Mouse (Mus musculus): ENCODE results near the gene Slc6a4. TPM values are rescaled to one million over a fixed set of nuclear protein-coding genes. Genes with fewer than 3 reads are reported as not detected.

Slc6a4 gene
- polyA plus RNA-seq, 1 experiment from 2014 or later: 2.0 TPM

DNA sequence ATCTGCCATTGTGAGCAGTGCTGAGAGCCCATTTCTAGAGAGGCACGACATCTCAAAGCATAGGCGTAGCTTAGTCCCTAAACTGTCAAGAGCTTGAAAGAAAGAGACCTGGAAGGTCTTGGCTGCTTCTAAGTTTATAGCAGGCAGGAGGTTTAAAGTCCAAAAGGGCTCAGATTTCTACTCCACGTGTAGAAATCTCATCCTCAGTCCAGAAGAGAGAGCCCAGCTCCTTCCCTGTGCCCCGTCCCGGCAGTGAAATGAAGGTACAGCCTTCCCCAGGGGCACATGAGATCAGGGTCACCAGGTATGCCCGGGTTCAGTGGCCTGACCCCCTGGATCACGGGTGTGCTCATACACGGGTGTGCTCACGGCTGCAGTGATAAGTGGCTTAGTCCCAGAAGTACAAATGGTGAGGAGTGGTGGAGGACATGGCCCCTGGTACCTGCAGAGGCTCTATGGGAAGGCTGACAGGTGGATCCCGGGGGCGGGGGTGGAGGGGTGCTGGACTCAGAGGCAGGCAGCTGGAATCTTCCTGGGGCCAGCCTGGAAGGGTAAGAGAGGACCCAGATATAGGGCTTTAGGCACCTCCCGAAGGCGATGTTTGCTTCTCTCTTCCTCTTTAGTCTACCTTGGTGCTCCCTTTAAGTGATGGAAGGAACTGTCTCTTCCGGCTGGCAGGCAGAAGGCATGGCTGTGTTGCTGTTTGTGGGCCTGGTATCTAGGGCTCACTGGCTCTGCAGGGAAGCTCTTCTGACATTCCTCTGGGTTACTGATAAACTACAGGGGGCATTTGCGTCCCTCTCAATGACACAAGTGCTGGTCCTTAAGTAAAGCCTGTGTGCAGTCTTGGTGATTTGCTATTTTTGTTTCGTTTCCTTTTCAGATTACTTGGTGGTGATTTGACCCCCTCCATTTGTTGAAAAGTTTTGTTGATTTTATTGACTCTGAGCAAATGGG, 10.9 kb downstream of the Slc6a4 start:
- H3K4me3 ChIP-seq (ENCODE audit: low read depth, low read length): no peak overlapping the region
- no peak for DNase-seq
- H3K4me2 ChIP-seq (ENCODE audit: low read depth, low read length): no peak overlapping the region

DNA sequence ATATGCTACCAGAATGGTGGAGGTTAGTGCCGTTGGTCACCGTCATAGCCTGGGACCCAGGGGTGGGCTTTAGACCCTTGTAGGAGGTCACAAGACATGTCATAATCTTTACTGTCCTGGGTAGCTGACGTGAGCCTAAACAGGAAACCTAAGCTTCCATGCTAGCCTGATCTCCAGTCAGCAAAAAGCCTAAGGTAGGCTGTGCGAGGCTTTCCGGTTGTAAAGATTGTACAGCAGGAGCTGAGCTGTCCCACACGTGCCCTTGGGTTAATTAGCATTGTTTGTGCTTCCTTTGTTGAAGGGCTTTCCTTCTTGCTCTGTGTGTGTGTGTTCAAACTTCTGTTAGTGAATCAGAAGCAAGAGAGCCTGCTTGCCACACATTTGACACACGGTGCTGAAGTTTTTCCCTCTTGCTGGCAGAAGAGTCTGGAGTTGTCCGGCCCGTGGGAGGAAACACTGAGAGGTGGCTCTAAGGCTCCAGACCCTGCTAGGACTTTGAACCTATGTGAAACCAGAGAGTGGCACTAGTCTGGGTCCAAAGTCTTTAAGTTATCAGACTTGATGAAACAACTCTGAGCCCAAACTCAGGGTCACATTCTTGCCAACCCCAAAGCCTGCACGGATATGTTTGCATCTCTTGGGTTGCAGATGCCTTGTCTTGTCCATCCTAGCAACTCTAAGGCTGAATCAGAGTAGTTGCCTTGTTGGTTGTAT, 12.5 kb downstream of the Slc6a4 start:
- H3K27me3 ChIP-seq (ENCODE audit: insufficient read depth, low read length): no peaks in the 10 kb centered on the region
- no peak overlapping the region for H3K27ac ChIP-seq (ENCODE audit: low read depth)
- H3K4me2 ChIP-seq (ENCODE audit: low read depth, low read length): no peak overlapping the region
- no peaks in the 10 kb centered on the region for H3K9me3 ChIP-seq (ENCODE audit: low read length)
- DNase-seq: no peak
- 55% methylated on average over 10 of the region's 10 CpGs for WGBS (ENCODE audit: insufficient replicate concordance)
- H3K9ac ChIP-seq (replicated peaks): no peak overlapping the region
- no peak overlapping the region for H3K4me3 ChIP-seq (ENCODE audit: low read depth, low read length)
- H3K4me1 ChIP-seq (ENCODE audit: insufficient read depth): peaks cover 13% of the 10 kb centered on the region
- no peak for ATAC-seq
- TF ChIP-seq EP300 (IDR thresholded peaks at IDR 0.05; ENCODE audit: low read depth) (no peak), CTCF (IDR thresholded peaks at IDR 0.05; ENCODE audit: low read depth) (no peak)
- no peaks in the 10 kb centered on the region for H3K36me3 ChIP-seq (replicated peaks; ENCODE audit: insufficient read depth, low read length)

More for the DNA sequence above, 10.9 kb downstream of the Slc6a4 start:
- peaks cover 13% of the 10 kb centered on the region for H3K4me1 ChIP-seq (ENCODE audit: insufficient read depth)
- no peak for ATAC-seq
- TF ChIP-seq EP300 (IDR thresholded peaks at IDR 0.05; ENCODE audit: low read depth) (no peak), CTCF (IDR thresholded peaks at IDR 0.05; ENCODE audit: low read depth) (no peak)
- WGBS (ENCODE audit: insufficient replicate concordance): 59% methylated on average over 16 of the region's 16 CpGs
- H3K27me3 ChIP-seq (ENCODE audit: insufficient read depth, low read length): 0 out of 2 replicates have a peak, but pooled peaks cover 4% of the 10 kb centered on the region
- no peaks in the 10 kb centered on the region for H3K9me3 ChIP-seq (ENCODE audit: low read length)
- H3K27ac ChIP-seq (ENCODE audit: low read depth): no peak overlapping the region
- H3K9ac ChIP-seq (replicated peaks): no peak overlapping the region
- no peaks in the 10 kb centered on the region for H3K36me3 ChIP-seq (replicated peaks; ENCODE audit: insufficient read depth, low read length)

DNA sequence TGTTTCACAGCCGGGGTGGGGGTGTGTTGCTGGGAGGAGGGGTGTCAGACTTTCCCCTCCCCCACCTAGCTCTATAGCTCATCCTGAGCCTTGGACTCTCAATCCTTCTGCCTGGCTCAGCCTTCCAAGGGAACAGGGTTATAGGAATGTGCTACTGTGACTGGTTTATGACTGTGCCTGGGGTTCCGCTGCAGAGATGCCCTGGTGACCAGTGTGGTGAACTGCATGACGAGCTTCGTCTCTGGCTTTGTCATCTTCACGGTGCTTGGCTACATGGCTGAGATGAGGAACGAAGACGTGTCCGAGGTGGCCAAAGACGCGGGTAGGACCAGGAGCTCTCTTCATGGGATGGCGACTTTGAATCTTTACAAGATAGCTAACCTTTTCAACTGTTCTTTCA, 19.6 kb downstream of the Slc6a4 start:
- TF ChIP-seq EP300 (IDR thresholded peaks at IDR 0.05; ENCODE audit: low read depth) (no peak), CTCF (IDR thresholded peaks at IDR 0.05; ENCODE audit: low read depth) (0 out of 2 replicates have a peak, but pooled peaks have one; percentile 10)
- ATAC-seq (no peak), DNase-seq (no peak)
- Histone ChIP-seq H3K27me3 (ENCODE audit: insufficient read depth, low read length) (no peaks in the 10 kb centered on the region), H3K36me3 (replicated peaks; ENCODE audit: insufficient read depth, low read length) (no peaks in the 10 kb centered on the region), H3K27ac (ENCODE audit: low read depth) (no peak overlapping the region), H3K4me1 (ENCODE audit: insufficient read depth) (peaks cover 15% of the 10 kb centered on the region), H3K4me3 (ENCODE audit: low read depth, low read length) (no peak overlapping the region), H3K9ac (replicated peaks) (no peak overlapping the region), H3K4me2 (ENCODE audit: low read depth, low read length) (no peak overlapping the region), H3K9me3 (ENCODE audit: low read length) (no peaks in the 10 kb centered on the region)
- WGBS (ENCODE audit: insufficient replicate concordance): 77% methylated on average over 11 of the region's 11 CpGs

- Histone ChIP-seq H3K4me1 (ENCODE audit: insufficient read depth) (peaks cover 15% of the 10 kb centered on the region), H3K27me3 (ENCODE audit: insufficient read depth, low read length) (no peaks in the 10 kb centered on the region), H3K4me2 (ENCODE audit: low read depth, low read length) (no peak overlapping the region), H3K9ac (replicated peaks) (no peak overlapping the region), H3K4me3 (ENCODE audit: low read depth, low read length) (no peak overlapping the region), H3K9me3 (ENCODE audit: low read length) (no peaks in the 10 kb centered on the region), H3K36me3 (replicated peaks; ENCODE audit: insufficient read depth, low read length) (no peaks in the 10 kb centered on the region), H3K27ac (ENCODE audit: low read depth) (no peak overlapping the region)
- 16% methylated on average over 8 of the region's 8 CpGs for WGBS (ENCODE audit: insufficient replicate concordance)
- DNase-seq (no peak), ATAC-seq (no peak)
- no peak for TF ChIP-seq EP300 (IDR thresholded peaks at IDR 0.05; ENCODE audit: low read depth)
- no peak for TF ChIP-seq CTCF (IDR thresholded peaks at IDR 0.05; ENCODE audit: low read depth)
These were observed 21.1 kb downstream of the Slc6a4 start for GRCm38 (mm10) chr11:77019539-77019938.

GRCm38 (mm10) chr11:77021749-77022396, 23.5 kb downstream of the Slc6a4 start:
- Histone ChIP-seq H3K36me3 (replicated peaks; ENCODE audit: insufficient read depth, low read length) (no peaks in the 10 kb centered on the region), H3K27me3 (ENCODE audit: insufficient read depth, low read length) (no peaks in the 10 kb centered on the region), H3K4me1 (ENCODE audit: insufficient read depth) (peaks cover 15% of the 10 kb centered on the region), H3K4me3 (ENCODE audit: low read depth, low read length) (no peak overlapping the region), H3K9ac (replicated peaks) (no peak overlapping the region; the same call in 1 of the 2 replicates), H3K4me2 (ENCODE audit: low read depth, low read length) (peak overlapping the region; percentile 42; the same call in 1 of the 2 replicates), H3K9me3 (ENCODE audit: low read length) (no peaks in the 10 kb centered on the region), H3K27ac (ENCODE audit: low read depth) (peak overlapping the region; percentile 40; the same call in 1 of the 2 replicates)
- WGBS (ENCODE audit: insufficient replicate concordance): 53% methylated on average over 9 of the region's 9 CpGs
- no peak for TF ChIP-seq EP300 (IDR thresholded peaks at IDR 0.05; ENCODE audit: low read depth)
- TF ChIP-seq CTCF (IDR thresholded peaks at IDR 0.05; ENCODE audit: low read depth): peak; percentile 31; the same call in 1 of the 2 replicates
- peak; percentile 98 for ATAC-seq
- peak; percentile 45 for DNase-seq
